Mouse (Mus musculus) intestine, embryonic 16.5 days (tissue): Measurements from ENCODE around the gene Gzma. TPM values are rescaled to one million over a fixed set of nuclear protein-coding genes. Genes with fewer than 3 reads are reported as not detected.

Experiments
- ATAC-seq: fragments of 200-750 bp; cut with Nextera tagmentation; 2 replicates; pipeline ENCODE4 v1.8.0; 2017; ENCODE audit warnings: moderate TSS enrichment, moderate library complexity
- H3K27ac ChIP-seq: fragments of 300-500 bp; sonication (generic); 2 replicates; pipeline ENCODE4 v1.5.1; 2014; ENCODE audit warnings: mild to moderate bottlenecking, low read length
- H3K27me3 ChIP-seq: fragments of 300-500 bp; sonication (generic); replicated peaks from 2 replicates; pipeline ENCODE4 v1.6.1; 2014; ENCODE audit warnings: low read length, control low read depth, mixed read lengths; ENCODE audit not compliant: control insufficient read depth, insufficient read depth
- H3K36me3 ChIP-seq: fragments of 300-500 bp; sonication (generic); 2 replicates; pipeline ENCODE4 v1.6.1; 2014; ENCODE audit warnings: low read length, control low read depth; ENCODE audit not compliant: control insufficient read depth, insufficient read depth
- H3K4me1 ChIP-seq: fragments of 300-500 bp; sonication (generic); 2 replicates; pipeline ENCODE4 v1.6.1; 2014; ENCODE audit warnings: low read length, control low read depth, mixed read lengths; ENCODE audit not compliant: control insufficient read depth, insufficient read depth
- H3K4me2 ChIP-seq: fragments of 300-500 bp; sonication (generic); 2 replicates; pipeline ENCODE4 v1.6.1; 2014; ENCODE audit warnings: low read depth, low read length, control low read depth
- H3K4me3 ChIP-seq: fragments of 300-500 bp; sonication (generic); 2 replicates; pipeline ENCODE4 v1.5.1; 2014; ENCODE audit warnings: mild to moderate bottlenecking, low read length
- H3K9ac ChIP-seq: fragments of 300-500 bp; sonication (generic); 2 replicates; pipeline ENCODE4 v1.6.1; 2014; ENCODE audit warnings: low read depth, low read length
- H3K9me3 ChIP-seq: fragments of 300-500 bp; sonication (generic); 2 replicates; pipeline ENCODE4 v1.6.1; 2016; ENCODE audit warnings: low read length, control low read depth; ENCODE audit not compliant: control insufficient read depth
- WGBS: fragments of 180-500 bp; shearing (Covaris S2); extraction: QIAGEN DNeasy Blood & Tissue Kit; methylation state at CpG from one replicate; pipeline ENCODE4 v1.1.7; 2014; 5-methylcytosine and 5-hydroxymethylcytosine counted together
- polyA plus RNA-seq: library from polyadenylated mRNA; unstranded; fragments of >200 nt; fragmentation: Nextera tagmentation; extraction: Ambion mirVana; gene quantifications from 2 replicates; pipeline ENCODE4 v1.2.1, GENCODE M21; 2015

The Gzma gene
- polyA plus RNA-seq, result 3.9 and 4.1 TPM in 2 replicates

DNA sequence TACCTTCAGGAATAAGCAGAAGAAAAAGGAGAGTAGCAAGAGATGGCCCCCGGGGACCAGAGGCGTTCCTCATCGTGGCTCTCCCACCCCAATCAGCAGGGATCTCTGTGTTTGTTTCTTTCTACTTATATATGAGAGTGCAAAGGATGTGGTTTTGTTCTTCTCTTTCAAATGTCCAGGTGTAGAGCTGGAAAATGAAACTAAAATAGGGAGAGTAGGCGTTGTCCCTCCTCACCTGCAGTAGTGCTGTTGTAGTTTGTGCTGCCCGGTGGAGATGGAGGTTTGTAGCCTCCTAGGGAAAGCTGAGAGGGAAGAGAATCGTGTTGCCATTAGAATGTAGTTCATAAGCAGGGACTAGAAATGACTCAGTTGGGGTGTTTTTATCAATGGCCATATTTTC is at the start of gene Gzma:
TSS of gene Gzma (minus strand) at position 103 of the 400 bp plus-strand sequence.
- Histone ChIP-seq H3K27me3 (no peaks in the 10 kb centered on the region), H3K4me2 (no peak within 1 kb of the TSS), H3K4me3 (no peak within 1 kb of the TSS), H3K27ac (no peak within 1 kb of the TSS), H3K9me3 (no peaks in the 10 kb centered on the region), H3K9ac (no peak within 1 kb of the TSS), H3K36me3 (no peaks in the 10 kb centered on the region), H3K4me1 (no peaks in the 10 kb centered on the region)
- no peak for ATAC-seq
- WGBS, result 83% methylated on average over 6 of the region's 6 CpGs

DNA sequence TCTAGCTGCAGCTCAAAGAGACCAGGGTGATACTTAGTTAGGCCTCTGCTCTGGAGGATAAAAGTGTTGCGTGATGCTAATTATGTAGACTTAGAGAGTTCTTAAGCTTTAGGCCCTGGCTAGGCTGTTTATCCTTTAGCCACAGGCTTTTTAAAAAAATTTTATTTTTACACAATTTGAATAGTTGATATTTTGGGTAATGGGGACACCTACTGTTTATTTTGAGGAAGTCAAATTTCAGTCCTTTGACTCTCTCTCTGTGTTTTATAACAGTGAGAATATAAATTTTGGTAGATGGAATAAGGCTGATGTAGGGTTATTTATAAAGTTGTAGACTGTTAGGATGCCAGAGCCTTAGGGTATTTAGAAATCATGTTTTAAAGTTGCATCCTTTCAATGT is 38.8 kb upstream of the Gzma start:
- ATAC-seq, result no peak
- Histone ChIP-seq H3K36me3 (no peaks in the 10 kb centered on the region), H3K4me3 (no peak overlapping the region), H3K9me3 (no peaks in the 10 kb centered on the region), H3K4me1 (no peaks in the 10 kb centered on the region), H3K9ac (no peak overlapping the region), H3K4me2 (no peak overlapping the region), H3K27ac (no peak overlapping the region), H3K27me3 (no peaks in the 10 kb centered on the region)
- 88% methylated on average over 1 of the region's 1 CpGs for WGBS

DNA sequence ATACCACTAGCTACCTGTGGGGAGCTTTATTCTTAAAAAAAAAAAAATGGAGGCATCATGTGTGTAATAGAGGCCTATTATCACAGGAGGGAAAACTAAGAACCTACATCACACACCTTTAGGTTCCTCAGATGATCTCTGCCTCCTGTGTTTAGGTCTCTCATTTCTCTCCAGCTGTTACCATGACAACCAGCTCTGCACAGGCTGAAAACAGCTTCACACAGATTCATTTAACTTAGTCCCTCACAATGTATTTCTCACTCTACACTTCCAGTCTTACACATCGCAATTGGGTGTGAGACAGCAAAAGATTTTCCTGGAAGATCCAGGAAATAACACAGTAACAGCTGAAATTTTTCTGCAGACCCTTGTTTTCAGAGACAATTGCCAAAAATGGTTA is 29.2 kb upstream of the Gzma start:
- Histone ChIP-seq H3K9me3 (no peaks in the 10 kb centered on the region), H3K9ac (no peak overlapping the region), H3K4me3 (no peak overlapping the region), H3K27me3 (no peaks in the 10 kb centered on the region), H3K4me2 (no peak overlapping the region), H3K4me1 (no peaks in the 10 kb centered on the region), H3K36me3 (no peaks in the 10 kb centered on the region), H3K27ac (no peak overlapping the region)
- WGBS, result 74% methylated on average over 1 of the region's 1 CpGs
- no peak for ATAC-seq

DNA sequence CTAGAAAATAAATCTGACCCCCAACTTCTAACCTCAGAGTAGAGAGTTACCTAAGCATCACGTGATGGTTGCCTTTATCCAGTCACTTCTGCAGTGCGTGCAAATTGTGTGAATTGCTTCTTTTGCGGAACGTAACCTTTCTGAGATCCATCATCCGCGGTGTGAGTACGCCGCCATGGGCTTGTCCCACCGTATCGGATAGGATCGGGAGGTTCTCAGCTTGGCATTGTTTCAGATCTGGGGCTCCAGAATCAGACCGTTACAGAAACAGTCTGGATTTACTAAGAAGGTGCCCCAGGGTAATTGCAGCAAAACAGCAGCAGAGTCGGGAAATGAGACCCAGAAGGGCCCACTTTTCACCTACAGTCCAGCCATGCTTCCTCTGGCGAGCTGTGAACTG is 20.5 kb upstream of the Gzma start:
- Histone ChIP-seq H3K27me3 (no peaks in the 10 kb centered on the region), H3K4me3 (no peak overlapping the region), H3K27ac (no peak overlapping the region), H3K9me3 (no peaks in the 10 kb centered on the region), H3K4me1 (no peaks in the 10 kb centered on the region), H3K9ac (no peak overlapping the region), H3K4me2 (no peak overlapping the region), H3K36me3 (no peaks in the 10 kb centered on the region)
- no peak for ATAC-seq
- WGBS, result 90% methylated on average over 14 of the region's 14 CpGs

DNA sequence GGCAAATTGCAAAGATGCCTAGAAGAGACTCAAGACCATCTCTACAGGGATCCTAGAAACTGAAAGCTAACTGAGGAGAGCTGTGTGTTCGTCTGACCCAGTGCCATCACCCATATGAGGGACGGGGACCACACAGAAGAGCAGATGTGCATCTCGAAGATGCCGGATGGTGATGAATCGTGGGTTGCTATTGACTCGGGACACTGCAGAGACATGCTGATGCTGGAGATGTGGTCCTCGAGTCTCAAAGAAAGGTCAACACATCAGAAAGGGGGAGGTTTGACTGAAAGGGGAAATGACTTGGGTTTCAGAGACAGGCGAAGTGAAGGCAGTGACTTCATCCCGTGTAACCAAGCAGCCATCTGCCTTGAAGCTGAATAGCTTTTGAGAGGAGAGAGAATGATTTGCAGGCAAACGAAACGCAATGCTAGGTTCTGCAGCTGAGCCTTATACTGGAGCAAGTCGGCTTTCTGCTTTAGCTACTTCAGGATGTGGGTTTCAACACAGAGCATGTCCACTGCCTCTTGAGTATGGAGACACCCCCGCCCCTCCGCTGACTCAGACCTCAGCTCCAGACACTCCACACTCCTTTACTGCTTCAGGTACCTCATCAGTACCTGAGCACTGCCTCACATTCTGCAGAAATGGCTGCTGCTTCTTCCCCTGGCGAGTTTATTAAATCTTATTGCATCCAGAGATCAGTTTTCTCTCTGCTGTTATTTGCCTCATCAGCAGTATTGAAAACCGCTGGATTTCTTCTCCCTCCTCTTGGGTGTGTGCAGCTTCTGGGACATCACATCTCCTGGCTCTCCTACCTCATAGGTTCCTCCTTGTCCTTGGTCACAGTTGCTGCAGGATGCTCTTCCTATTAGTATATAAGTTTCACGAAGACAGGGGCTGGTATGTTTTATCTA is 19.8 kb upstream of the Gzma start:
- no peak overlapping the region for H3K4me2 ChIP-seq
- no peak overlapping the region for H3K4me3 ChIP-seq
- H3K27me3 ChIP-seq, result no peaks in the 10 kb centered on the region
- no peak for ATAC-seq
- H3K27ac ChIP-seq, result no peak overlapping the region
- 85% methylated on average over 17 of the region's 17 CpGs for WGBS
- H3K9ac ChIP-seq, result no peak overlapping the region
- no peaks in the 10 kb centered on the region for H3K9me3 ChIP-seq
- no peaks in the 10 kb centered on the region for H3K4me1 ChIP-seq
- H3K36me3 ChIP-seq, result no peaks in the 10 kb centered on the region

DNA sequence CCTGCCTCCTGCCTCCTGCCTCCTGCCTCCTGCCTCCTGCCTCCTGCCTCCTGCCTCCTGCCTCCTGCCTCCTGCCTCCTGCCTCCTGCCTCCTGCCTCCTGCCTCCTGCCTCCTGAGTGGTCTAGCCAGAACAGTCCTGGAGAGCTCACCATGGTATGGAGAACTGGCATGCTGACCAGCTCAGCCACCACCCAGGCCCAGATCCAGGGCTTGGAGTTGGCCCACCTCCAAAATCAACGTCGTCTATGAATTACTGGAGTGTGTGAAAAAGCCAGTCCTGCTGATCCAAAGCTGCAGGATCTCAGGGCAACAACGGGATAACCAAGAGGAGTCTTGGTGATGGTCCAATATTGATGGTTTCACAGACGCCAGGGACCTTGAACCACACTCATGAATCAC is 18.2 kb upstream of the Gzma start:
- Histone ChIP-seq H3K4me3 (no peak overlapping the region), H3K27ac (no peak overlapping the region), H3K4me1 (no peaks in the 10 kb centered on the region), H3K36me3 (no peaks in the 10 kb centered on the region), H3K27me3 (no peaks in the 10 kb centered on the region), H3K9ac (no peak overlapping the region), H3K9me3 (no peaks in the 10 kb centered on the region), H3K4me2 (no peak overlapping the region)
- WGBS, result 60% methylated on average over 4 of the region's 4 CpGs
- no peak for ATAC-seq

DNA sequence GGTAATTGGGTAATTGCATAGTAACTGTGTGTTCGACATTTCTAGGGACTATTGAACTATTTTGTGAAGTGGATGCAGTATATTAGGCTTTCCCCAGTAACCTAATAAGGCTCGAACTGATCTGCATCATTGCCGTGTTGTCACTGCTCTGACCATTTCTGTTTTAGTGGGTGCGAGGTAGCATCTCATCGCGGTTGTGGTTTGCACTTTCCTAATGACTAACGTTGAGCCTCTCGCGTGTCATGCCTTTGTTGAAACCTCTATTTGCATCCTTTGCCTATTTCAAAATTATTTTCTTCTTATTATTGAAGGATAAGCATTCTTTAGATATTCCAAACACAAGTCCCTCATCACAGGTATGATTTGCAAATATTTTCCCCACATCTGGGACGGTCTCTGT is 4.0 kb upstream of the Gzma start:
- no peak overlapping the region for H3K4me3 ChIP-seq
- no peaks in the 10 kb centered on the region for H3K36me3 ChIP-seq
- no peaks in the 10 kb centered on the region for H3K9me3 ChIP-seq
- 87% methylated on average over 10 of the region's 10 CpGs for WGBS
- no peak for ATAC-seq
- H3K27me3 ChIP-seq, result no peaks in the 10 kb centered on the region
- H3K4me2 ChIP-seq, result no peak overlapping the region
- H3K27ac ChIP-seq, result no peak overlapping the region
- H3K9ac ChIP-seq, result no peak overlapping the region
- no peaks in the 10 kb centered on the region for H3K4me1 ChIP-seq

DNA sequence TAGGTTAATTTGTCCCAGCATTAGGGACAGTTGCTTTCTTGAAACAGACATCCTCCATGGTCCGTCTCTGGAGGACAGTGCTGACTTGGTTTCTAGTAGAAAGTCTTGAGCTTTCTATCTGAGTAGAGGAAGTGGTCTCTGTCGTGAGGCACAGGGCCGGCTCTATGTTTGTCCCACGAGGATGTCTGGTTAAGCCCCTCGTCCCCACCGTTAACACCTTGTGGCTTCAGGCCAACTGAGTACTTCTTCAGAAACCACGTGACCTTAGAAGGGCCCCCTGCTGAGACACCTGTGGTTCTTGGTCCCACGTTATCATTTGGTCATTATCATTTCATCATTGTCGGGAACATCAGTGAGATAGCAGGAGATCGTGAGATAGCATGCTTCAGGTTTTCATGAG is 1.0 kb upstream of the Gzma start:
- Histone ChIP-seq H3K27ac (no peak overlapping the region), H3K9ac (no peak overlapping the region), H3K27me3 (no peaks in the 10 kb centered on the region), H3K4me1 (no peaks in the 10 kb centered on the region), H3K36me3 (no peaks in the 10 kb centered on the region), H3K4me2 (no peak overlapping the region), H3K9me3 (no peaks in the 10 kb centered on the region), H3K4me3 (no peak overlapping the region)
- whole genome bisulfite sequencing, result 70% methylated on average over 10 of the region's 10 CpGs
- ATAC-seq, result no peak

DNA sequence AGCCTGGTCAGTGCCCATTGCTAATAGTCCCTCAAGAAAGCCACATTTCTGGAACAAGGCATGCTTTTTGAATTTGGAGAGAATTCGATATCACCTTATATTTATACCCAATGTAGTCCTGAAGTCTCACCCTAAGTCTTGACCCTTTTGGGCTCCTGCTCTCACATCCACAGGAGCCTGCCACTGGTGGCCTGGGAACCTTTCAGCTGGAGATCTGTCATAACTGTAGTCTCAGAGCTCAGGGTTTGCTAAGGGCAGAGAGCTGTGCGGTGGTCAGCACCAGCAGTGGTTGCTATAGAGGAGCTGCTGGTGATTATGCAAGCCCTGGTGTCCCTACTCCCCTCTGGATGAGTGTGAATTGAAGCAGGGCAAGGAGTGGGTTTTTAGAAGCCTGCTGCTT is 2.4 kb downstream of the Gzma start:
- WGBS, result 95% methylated on average over 2 of the region's 2 CpGs
- Histone ChIP-seq H3K27ac (no peak overlapping the region), H3K9ac (no peak overlapping the region), H3K4me3 (no peak overlapping the region), H3K36me3 (no peaks in the 10 kb centered on the region), H3K27me3 (no peaks in the 10 kb centered on the region), H3K4me2 (no peak overlapping the region), H3K4me1 (no peaks in the 10 kb centered on the region), H3K9me3 (no peaks in the 10 kb centered on the region)
- ATAC-seq, result no peak

DNA sequence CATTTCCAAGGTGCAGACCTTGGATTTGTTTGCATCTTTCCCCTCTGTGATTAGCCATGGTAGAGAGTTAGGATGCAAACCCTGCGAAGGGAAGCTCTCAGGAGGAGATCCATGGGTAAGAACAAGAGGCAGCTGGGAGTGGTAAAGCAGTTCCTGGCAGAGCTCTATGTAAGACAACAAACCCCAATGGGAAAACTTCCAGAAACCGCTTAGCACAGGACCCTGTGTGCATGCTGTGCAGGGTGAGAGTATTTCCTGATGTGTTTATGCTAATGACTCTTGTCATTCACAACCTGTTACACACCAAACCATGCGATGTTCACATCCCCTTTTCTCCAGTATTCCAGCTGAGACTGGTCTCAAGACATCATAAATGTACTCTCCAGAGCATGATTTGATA is 3.8 kb downstream of the Gzma start:
- Histone ChIP-seq H3K27me3 (no peaks in the 10 kb centered on the region), H3K9ac (no peak overlapping the region), H3K4me2 (no peak overlapping the region)

More for the DNA sequence above, 3.8 kb downstream of the Gzma start:
- no peak overlapping the region for H3K27ac ChIP-seq
- H3K4me3 ChIP-seq, result no peak overlapping the region
- 74% methylated on average over 3 of the region's 3 CpGs for WGBS
- no peaks in the 10 kb centered on the region for H3K9me3 ChIP-seq
- no peaks in the 10 kb centered on the region for H3K4me1 ChIP-seq
- H3K36me3 ChIP-seq, result no peaks in the 10 kb centered on the region
- no peak for ATAC-seq
